Comparison of ENCODE assay signal across 33 mouse cellular contexts in the genomic region with DNA sequence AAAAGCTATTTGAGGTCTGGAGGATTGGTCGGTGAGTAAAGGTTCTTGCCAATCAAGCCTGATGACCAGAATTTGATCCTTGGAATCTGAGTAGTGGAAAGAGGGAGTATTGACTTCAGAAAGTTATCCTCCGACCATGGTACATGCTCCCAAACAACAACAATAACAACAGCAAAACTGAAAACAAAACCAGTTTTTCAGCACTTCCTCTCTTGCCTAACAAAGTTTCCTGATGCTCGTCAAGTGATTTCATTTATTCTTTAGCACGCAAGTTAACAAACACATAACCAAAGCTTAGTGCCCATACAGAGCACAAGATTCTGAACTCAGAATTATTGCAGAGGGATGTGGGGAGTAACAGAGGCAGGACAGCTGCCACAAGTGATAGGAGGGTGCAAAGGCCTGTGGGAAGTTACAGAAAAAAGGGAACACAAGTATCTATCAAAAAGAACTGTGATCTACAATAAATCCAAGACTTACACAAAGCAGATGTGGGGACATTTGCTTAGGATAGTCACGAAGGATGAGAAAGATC. TPM values are rescaled to one million over a fixed set of nuclear protein-coding genes. Genes with fewer than 3 reads are reported as not detected.
A peak's percentile ranks its signal among the peaks of the same experiment; 100 is the strongest.
DNase-seq lines count a peak whose midpoint lies in the region; ATAC-seq and TF ChIP-seq lines count a peak whose summit lies in the region.
"Had no signal": no experiment of that assay in that cellular context is flagged by ENCODE, and none has a peak within 500 bp of the region (broad histone marks: within the 10 kb centered on the region; RNA-seq: fewer than 3 reads in every experiment).

No protein-coding gene starts in this region.

- no peak for TF ChIP-seq CTCF in MEL (IDR thresholded peaks at IDR 0.05 in 2 of 3, conservative IDR thresholded peaks at IDR 0.05 in 1 of 3; ENCODE audit: control insufficient read depth in 1 of 3, insufficient read depth in 1 of 3, low read depth in 2 of 3, low read length in 3 of 3, poor library complexity in 1 of 3, severe bottlenecking in 1 of 3)

- ATAC-seq in granulocyte monocyte progenitor cell, adult 5-6 weeks (replicated peaks; ENCODE audit: poor library complexity, severe bottlenecking) = peak; percentile 61
- ATAC-seq: forebrain, embryonic 13.5 days; hindbrain, postnatal 0 days; intestine, postnatal 0 days; liver, embryonic 12.5 days; liver, postnatal 0 days; midbrain, embryonic 16.5 days; Patski had no signal

- H3K27ac ChIP-seq in MEL (ENCODE audit: control insufficient read depth, low read depth, low read length) = no peak overlapping the region
- H3K27ac ChIP-seq: forebrain, embryonic 13.5 days; hindbrain, embryonic 12.5 days; hindbrain, postnatal 0 days; left cerebral cortex, adult 2 months; liver, embryonic 12.5 days; neural tube, embryonic 12.5 days; stomach, postnatal 0 days had no signal

- peak overlapping the region; percentile 4 to 16; a peak in 1 of 4 replicates for H3K4me3 ChIP-seq in MEL (ENCODE audit: control insufficient read depth in 1 of 2, insufficient read depth in 1 of 2, low read depth in 2 of 2, low read length in 2 of 2)
- peak overlapping the region; percentile 18 for H3K4me3 ChIP-seq in megakaryocyte, embryonic 14.5 days (replicated peaks)
- H3K4me3 ChIP-seq: forebrain, embryonic 13.5 days; hindbrain, embryonic 12.5 days; left cerebral cortex, adult 2 months; liver, embryonic 12.5 days; myocyte; neural tube, embryonic 12.5 days had no signal

- no peak overlapping the region for H3K9ac ChIP-seq in MEL (ENCODE audit: control insufficient read depth, low read depth, low read length, poor library complexity, severe bottlenecking)
- H3K9ac ChIP-seq: forebrain, embryonic 13.5 days; hindbrain, embryonic 12.5 days; liver, embryonic 12.5 days; liver, postnatal 0 days; neural tube, embryonic 12.5 days had no signal

- DNase-seq in A20 (ENCODE audit: low read depth, low spot score) (peak; percentile 57), MEL (ENCODE audit: low read depth, low spot score) (peak; percentile 30)
- DNase-seq in left cerebral cortex, adult 8-10 months (ENCODE audit: low spot score in 2 of 2) = no peak
- DNase-seq in left cerebral cortex, postnatal 4 days = no peak
- no peak for DNase-seq in frontal cortex, postnatal 36 days (ENCODE audit: low spot score in 2 of 2)
- DNase-seq in testis, postnatal 10 days (ENCODE audit: low spot score) = no peak
- DNase-seq: adrenal gland, postnatal 36 days; cerebellum, adult 9-10 months; cerebellum, postnatal 36 days; gastrocnemius, postnatal 14 days; heart, adult 11 months; heart, postnatal 36 days; kidney, adult 9 months; kidney, postnatal 14 days; layer of hippocampus, adult 9-11 months; liver, postnatal 0 days; lung, postnatal 36 days; right cerebral cortex, adult 18-20 months; thymus, adult 2 months; thymus, postnatal 36 days had no signal

- no peak for TF ChIP-seq RAD21 in MEL (IDR thresholded peaks at IDR 0.05; ENCODE audit: low read depth, low read length)

- no peaks in the 10 kb centered on the region for H3K79me2 ChIP-seq in MEL (ENCODE audit: control insufficient read depth, insufficient read depth, low read length, poor library complexity)

- intact Hi-C loops in left cerebral cortex, postnatal 4 days (cut with DNase I) = no loop called here

- H3K9me3 ChIP-seq in MEL (replicated peaks; ENCODE audit: insufficient read depth, low read length) = no peaks in the 10 kb centered on the region
- peaks cover 4% of the 10 kb centered on the region; the same call in 1 of the 2 replicates for H3K9me3 ChIP-seq in megakaryocyte, embryonic 14.5 days
- H3K9me3 ChIP-seq: forebrain, embryonic 13.5 days; hindbrain, embryonic 12.5 days; liver, embryonic 12.5 days; neural tube, embryonic 12.5 days had no signal

- H3K27me3 ChIP-seq in MEL (ENCODE audit: control insufficient read depth in 1 of 2, insufficient read depth in 2 of 2, low read length in 2 of 2) = no peaks in the 10 kb centered on the region
- no peaks in the 10 kb centered on the region for H3K27me3 ChIP-seq in megakaryocyte, embryonic 14.5 days (replicated peaks)
- H3K27me3 ChIP-seq: forebrain, embryonic 13.5 days; hindbrain, embryonic 12.5 days; liver, embryonic 12.5 days; neural tube, embryonic 12.5 days; Patski had no signal

- no peak for TF ChIP-seq POLR2A in MEL (IDR thresholded peaks at IDR 0.05; ENCODE audit: control insufficient read depth in 1 of 2, insufficient read depth in 1 of 2, low read depth in 1 of 2, low read length in 2 of 2, poor library complexity in 1 of 2)

- peaks cover 0 to 5% of the 10 kb centered on the region in 2 experiments; a peak in 1 of 4 replicates for H3K4me1 ChIP-seq in MEL (ENCODE audit: control insufficient read depth in 1 of 2, insufficient read depth in 2 of 2, low read length in 2 of 2)
- peaks cover 59% of the 10 kb centered on the region for H3K4me1 ChIP-seq in megakaryocyte, embryonic 14.5 days
- H3K4me1 ChIP-seq: forebrain, embryonic 13.5 days; hindbrain, embryonic 12.5 days; neural tube, embryonic 12.5 days had no signal

- H3K36me3 ChIP-seq in MEL (ENCODE audit: control insufficient read depth in 1 of 2, insufficient read depth in 2 of 2, low read length in 2 of 2) = peaks cover 0 to 2% of the 10 kb centered on the region in 2 experiments; a peak in 2 of 4 replicates
- no peaks in the 10 kb centered on the region for H3K36me3 ChIP-seq in megakaryocyte, embryonic 14.5 days (replicated peaks; ENCODE audit: low read length)
- H3K36me3 ChIP-seq: hindbrain, embryonic 12.5 days; liver, embryonic 12.5 days; neural tube, embryonic 12.5 days had no signal

- no peak for TF ChIP-seq EP300 in MEL (IDR thresholded peaks at IDR 0.05; ENCODE audit: low read depth in 1 of 2, low read length in 2 of 2)

TF ChIP-seq in MEL, 35 proteins besides CTCF, POLR2A, EP300 and RAD21:
- TF ChIP-seq ZMIZ1 (IDR thresholded peaks at IDR 0.05; ENCODE audit: low read depth, low read length) (no peak), TAL1 (IDR thresholded peaks at IDR 0.05; ENCODE audit: low read length) (no peak), CHD1 (IDR thresholded peaks at IDR 0.05; ENCODE audit: low read depth, low read length) (no peak), POLR2AphosphoS5 (IDR thresholded peaks at IDR 0.05; ENCODE audit: borderline replicate concordance, low read depth, low read length) (no peak), ELF1 (IDR thresholded peaks at IDR 0.05; ENCODE audit: low read depth, low read length) (no peak), MYC (IDR thresholded peaks at IDR 0.05; ENCODE audit: low read depth, low read length) (no peak), ZKSCAN1 (IDR thresholded peaks at IDR 0.05; ENCODE audit: low read depth, low read length) (no peak), GATA1 (IDR thresholded peaks at IDR 0.05; ENCODE audit: low read depth, low read length) (no peak), MAZ (IDR thresholded peaks at IDR 0.05; ENCODE audit: low read depth, low read length) (no peak)

RNA-seq across cellular contexts. Expression of gene Nabp1, which starts 42.1 kb away (rescaled TPM):
- 10.0 and 11.7 TPM in 2 replicates for total RNA-seq in MEL (2012; rRNA removed)
- polyA plus RNA-seq in MEL (2012; ENCODE audit: insufficient read depth in 1 of 2, insufficient read length in 2 of 2, low read depth in 1 of 2, low replicate concordance in 2 of 2, missing spikeins in 1 of 2) = 1 to 10 TPM in 1 of 2 experiments, not detected in 1; 5.4 TPM
- total RNA-seq in granulocyte monocyte progenitor cell, adult 5-6 weeks (2014; fragmentation: Nextera tagmentation) = 7.0 and 11.7 TPM in 2 replicates
- 14.7 and 29.9 TPM in 2 replicates for total RNA-seq in granulocyte monocyte progenitor cell, adult 5-6 weeks (2017)
- polyA plus RNA-seq in megakaryocyte, embryonic 14.5 days (2012; ENCODE audit: insufficient read depth, low replicate concordance) = 1.8 and 4.4 TPM in 2 replicates
- total RNA-seq in left cerebral cortex, adult 8-10 months (2022) = 10 to 100 TPM in 3 of 4 experiments, 1 to 10 TPM in 1; 8.8 to 15.0 (median 12.9) TPM
- 1 to 10 TPM; 7.7 to 8.4 TPM for total RNA-seq in left cerebral cortex, postnatal 4 days (2021)

Comparison
In these comparisons a context has a peak if more than half of its experiments do, and no peak if none do; other contexts are left out.
1. DNase-seq: peak in A20 (single experiment) and MEL (single experiment); none in left cerebral cortex, adult 8-10 months (0 of 2), left cerebral cortex, postnatal 4 days (single experiment), frontal cortex, postnatal 36 days (0 of 2) and testis, postnatal 10 days (single experiment).